Mouse (Mus musculus): ENCODE results near the gene Arih2. TPM values are rescaled to one million over a fixed set of nuclear protein-coding genes. Genes with fewer than 3 reads are reported as not detected.

The Arih2 gene
- total RNA-seq, 1 experiment from 2014 or later: 70.8 TPM

Other genes with a start within 250 kb of the Arih2 start
- gene Ccdc36, start 220.9 kb downstream of the Arih2 start, total RNA-seq (2017): 0.69 and 1.7 TPM in 2 replicates
- gene BC048562, start 212.9 kb downstream of the Arih2 start, total RNA-seq (2017): not detected in 2 replicates
- 13.4 and 13.8 TPM in 2 replicates for gene Ccdc71, start 188.9 kb downstream of the Arih2 start, total RNA-seq (2017)
- 12.1 and 18.6 TPM in 2 replicates for gene Klhdc8b, start 187.8 kb downstream of the Arih2 start, total RNA-seq (2017)
- 1.8 and 6.4 TPM in 2 replicates for gene Lamb2, start 169.7 kb downstream of the Arih2 start, total RNA-seq (2017)
- gene Usp19, start 158.8 kb downstream of the Arih2 start, total RNA-seq (2017): 73.6 and 74.6 TPM in 2 replicates
- gene Qars, start 141.7 kb downstream of the Arih2 start, total RNA-seq (2017): 150 and 153 TPM in 2 replicates
- 144 and 193 TPM in 2 replicates for gene Qrich1, start 132.6 kb downstream of the Arih2 start, total RNA-seq (2017)
- 320 and 384 TPM in 2 replicates for gene Impdh2, start 89.1 kb downstream of the Arih2 start, total RNA-seq (2017)
- 11.1 and 15.9 TPM in 2 replicates for gene Ndufaf3, start 82.0 kb downstream of the Arih2 start, total RNA-seq (2017)
- gene Dalrd3, start 79.5 kb downstream of the Arih2 start, total RNA-seq (2017): 39.5 and 54.8 TPM in 2 replicates
- 28.8 and 35.4 TPM in 2 replicates for gene Wdr6, start 70.6 kb downstream of the Arih2 start, total RNA-seq (2017)
- gene P4htm, start 51.7 kb downstream of the Arih2 start, total RNA-seq (2017): 2.1 and 5.4 TPM in 2 replicates
- 40.5 and 43.7 TPM in 2 replicates for gene Slc25a20, start 12.7 kb upstream of the Arih2 start, total RNA-seq (2017)
- gene Prkar2a, start 39.9 kb upstream of the Arih2 start, total RNA-seq (2017): 21.9 and 29.5 TPM in 2 replicates
- gene Ip6k2, start 134.4 kb upstream of the Arih2 start, total RNA-seq (2017): 56.8 and 67.9 TPM in 2 replicates
- gene Nckipsd, start 159.0 kb upstream of the Arih2 start, total RNA-seq (2017): 1.7 and 2.9 TPM in 2 replicates
- gene Celsr3, start 176.9 kb upstream of the Arih2 start, total RNA-seq (2017): 2.2 TPM in 1 of 2 replicates, not detected in the other
- gene Slc26a6, start 203.9 kb upstream of the Arih2 start, total RNA-seq (2017): 1.8 and 1.9 TPM in 2 replicates